Mouse (Mus musculus): ENCODE results near the gene Imp3. TPM values are rescaled to one million over a fixed set of nuclear protein-coding genes. Genes with fewer than 3 reads are reported as not detected.

Gene Imp3
- total and polyA plus RNA-seq, 3 experiments: 154 to 160 TPM; not detected in 1

- DNase-seq (ENCODE audit: low read depth, low spot score): peak; percentile 76
- Histone ChIP-seq H3K4me3 (ENCODE audit: control insufficient read depth in 1 of 2, insufficient read depth in 1 of 2, low read depth in 2 of 2, low read length in 2 of 2) (peak overlapping the region in 1 of 2 experiments; percentile 4; a peak in 1 of 4 replicates), H3K4me1 (ENCODE audit: control insufficient read depth in 1 of 2, insufficient read depth in 2 of 2, low read length in 2 of 2) (peaks cover 23 to 29% of the 10 kb centered on the region in 2 experiments), H3K9ac (ENCODE audit: control insufficient read depth, low read depth, low read length, poor library complexity, severe bottlenecking) (no peak overlapping the region; the same call in 1 of the 2 replicates), H3K9me3 (replicated peaks; ENCODE audit: insufficient read depth, low read length) (no peaks in the 10 kb centered on the region), H3K27me3 (ENCODE audit: control insufficient read depth in 1 of 2, insufficient read depth in 2 of 2, low read length in 2 of 2) (no peaks in the 10 kb centered on the region), H3K27ac (ENCODE audit: control insufficient read depth, low read depth, low read length) (peak overlapping the region; percentile 77), H3K36me3 (ENCODE audit: control insufficient read depth in 1 of 2, insufficient read depth in 2 of 2, low read length in 2 of 2) (peaks cover 0 to 36% of the 10 kb centered on the region in 2 experiments; a peak in 3 of 4 replicates), H3K79me2 (ENCODE audit: control insufficient read depth, insufficient read depth, low read length, poor library complexity) (no peaks in the 10 kb centered on the region)
- TF ChIP-seq JUND (IDR thresholded peaks at IDR 0.05; ENCODE audit: low read depth, low read length) (no peak), TAL1 (IDR thresholded peaks at IDR 0.05; ENCODE audit: low read length) (no peak), BHLHE40 (IDR thresholded peaks at IDR 0.05; ENCODE audit: borderline replicate concordance, low read depth, low read length) (no peak), UBTF (IDR thresholded peaks at IDR 0.05; ENCODE audit: borderline replicate concordance, insufficient read depth, low read depth, low read length) (no peak), GATA1 (IDR thresholded peaks at IDR 0.05; ENCODE audit: low read depth, low read length) (peak; percentile 61), MYB (IDR thresholded peaks at IDR 0.05; ENCODE audit: low read depth, low read length) (no peak), MYC (IDR thresholded peaks at IDR 0.05; ENCODE audit: low read depth, low read length) (0 out of 2 replicates have a peak, but pooled peaks have one; percentile 30), SMC3 (IDR thresholded peaks at IDR 0.05; ENCODE audit: low read depth, low read length) (no peak), KAT2A (conservative IDR thresholded peaks at IDR 0.05; ENCODE audit: low read depth, low read length) (no peak), NRF1 (IDR thresholded peaks at IDR 0.05; ENCODE audit: insufficient read depth, low read depth, low read length, poor library complexity, severe bottlenecking) (no peak), POLR2A (IDR thresholded peaks at IDR 0.05; ENCODE audit: control insufficient read depth in 1 of 2, insufficient read depth in 1 of 2, low read depth in 1 of 2, low read length in 2 of 2, poor library complexity in 1 of 2) (no peak), HCFC1 (IDR thresholded peaks at IDR 0.05; ENCODE audit: low read depth, low read length) (no peak), MAFK (IDR thresholded peaks at IDR 0.05; ENCODE audit: borderline replicate concordance, low read depth, low read length) (no peak), POLR2AphosphoS5 (IDR thresholded peaks at IDR 0.05; ENCODE audit: borderline replicate concordance, low read depth, low read length) (no peak), ZMIZ1 (IDR thresholded peaks at IDR 0.05; ENCODE audit: low read depth, low read length) (no peak), RCOR1 (IDR thresholded peaks at IDR 0.05; ENCODE audit: low read depth, low read length) (0 out of 2 replicates have a peak, but pooled peaks have one; percentile 9), MEF2A (IDR thresholded peaks at IDR 0.05; ENCODE audit: extremely low read depth, insufficient replicate concordance, low read depth, low read length, poor library complexity, severe bottlenecking) (no peak), MXI1 (IDR thresholded peaks at IDR 0.05; ENCODE audit: low read depth, low read length) (peak; percentile 56; the same call in 1 of the 2 replicates), USF1 (IDR thresholded peaks at IDR 0.05; ENCODE audit: low read depth, low read length) (no peak), CHD1 (IDR thresholded peaks at IDR 0.05; ENCODE audit: low read depth, low read length) (no peak), TCF12 (IDR thresholded peaks at IDR 0.05; ENCODE audit: low read depth, low read length) (peak; percentile 55; the same call in 1 of the 2 replicates), ZNF384 (IDR thresholded peaks at IDR 0.05; ENCODE audit: low read depth, low read length) (no peak), MAX (IDR thresholded peaks at IDR 0.05; ENCODE audit: low read length) (peak; percentile 40; the same call in 1 of the 2 replicates), GABPA (IDR thresholded peaks at IDR 0.05; ENCODE audit: low read depth, low read length) (no peak), EP300 (IDR thresholded peaks at IDR 0.05; ENCODE audit: low read depth in 1 of 2, low read length in 2 of 2) (peak; percentile 70 to 72), ZC3H11A (IDR thresholded peaks at IDR 0.05; ENCODE audit: low read depth, low read length) (no peak), USF2 (IDR thresholded peaks at IDR 0.05; ENCODE audit: borderline replicate concordance in 1 of 2, insufficient read depth in 1 of 2, low read depth in 1 of 2, low read length in 2 of 2) (no peak), ELF1 (IDR thresholded peaks at IDR 0.05; ENCODE audit: low read depth, low read length) (no peak), SIN3A (IDR thresholded peaks at IDR 0.05; ENCODE audit: low read length) (peak; percentile 43; the same call in 1 of the 2 replicates), CHD2 (IDR thresholded peaks at IDR 0.05; ENCODE audit: low read length) (no peak), POLR2AphosphoS2 (IDR thresholded peaks at IDR 0.05; ENCODE audit: low read length) (no peak), ZKSCAN1 (IDR thresholded peaks at IDR 0.05; ENCODE audit: low read depth, low read length) (no peak), RAD21 (IDR thresholded peaks at IDR 0.05; ENCODE audit: low read depth, low read length) (no peak), NELFE (IDR thresholded peaks at IDR 0.05; ENCODE audit: low read depth, low read length) (no peak), ETS1 (IDR thresholded peaks at IDR 0.05; ENCODE audit: low read depth, low read length) (peak; percentile 69), CTCF (IDR thresholded peaks at IDR 0.05 in 2 of 3, conservative IDR thresholded peaks at IDR 0.05 in 1 of 3; ENCODE audit: control insufficient read depth in 1 of 3, insufficient read depth in 1 of 3, low read depth in 2 of 3, low read length in 3 of 3, poor library complexity in 1 of 3, severe bottlenecking in 1 of 3) (no peak), MAZ (IDR thresholded peaks at IDR 0.05; ENCODE audit: low read depth, low read length) (no peak), TBP (IDR thresholded peaks at IDR 0.05; ENCODE audit: low read depth, low read length) (no peak)
Observed at GRCm38 (mm10) chr9:56975199-56975598, 37.9 kb downstream of the Imp3 start.
